Mouse (Mus musculus): ENCODE results near the gene Tgm4.

- TF ChIP-seq POLR2A (IDR thresholded peaks at IDR 0.05; ENCODE audit: extremely low read depth, insufficient read depth, low read length), result no peak
- no peak for TF ChIP-seq CTCF (IDR thresholded peaks at IDR 0.05; ENCODE audit: extremely low read depth, insufficient read depth, low read length)
These were observed 44.6 kb downstream of the Tgm4 start for GRCm38 (mm10) chr9:123079149-123079548.
